Mouse (Mus musculus) brown adipose tissue, adult 24 weeks (tissue): ENCODE measurements around the gene Entpd2. TPM values are rescaled to one million over a fixed set of nuclear protein-coding genes. Genes with fewer than 3 reads are reported as not detected.

Experiments used
- H3K27ac ChIP-seq: fragments of 200-500 bp; replicated peaks from 2 replicates; pipeline ENCODE4 v1.5.1; 2012; ENCODE audit warnings: low read depth, mild to moderate bottlenecking, low read length
- H3K4me1 ChIP-seq: fragments of 200-500 bp; 2 replicates; pipeline ENCODE4 v1.6.1; 2012; ENCODE audit warnings: low read length, mixed read lengths; ENCODE audit not compliant: control insufficient read depth, insufficient read depth, insufficient read length
- H3K4me3 ChIP-seq: fragments of 200-500 bp; 2 replicates; pipeline ENCODE4 v1.5.1; 2012; ENCODE audit warnings: low read depth, mild to moderate bottlenecking, low read length, moderate library complexity; ENCODE audit not compliant: insufficient read depth
- polyA plus RNA-seq: library from polyadenylated mRNA; stranded (reverse); fragments of >200 nt; gene quantifications from 2 replicates; pipeline ENCODE4 v1.2.4, GENCODE M21; 2012; ENCODE audit not compliant: missing spikeins, insufficient read depth, insufficient read length

The Entpd2 gene
- polyA plus RNA-seq, 1 experiment = 11.3 TPM

DNA sequence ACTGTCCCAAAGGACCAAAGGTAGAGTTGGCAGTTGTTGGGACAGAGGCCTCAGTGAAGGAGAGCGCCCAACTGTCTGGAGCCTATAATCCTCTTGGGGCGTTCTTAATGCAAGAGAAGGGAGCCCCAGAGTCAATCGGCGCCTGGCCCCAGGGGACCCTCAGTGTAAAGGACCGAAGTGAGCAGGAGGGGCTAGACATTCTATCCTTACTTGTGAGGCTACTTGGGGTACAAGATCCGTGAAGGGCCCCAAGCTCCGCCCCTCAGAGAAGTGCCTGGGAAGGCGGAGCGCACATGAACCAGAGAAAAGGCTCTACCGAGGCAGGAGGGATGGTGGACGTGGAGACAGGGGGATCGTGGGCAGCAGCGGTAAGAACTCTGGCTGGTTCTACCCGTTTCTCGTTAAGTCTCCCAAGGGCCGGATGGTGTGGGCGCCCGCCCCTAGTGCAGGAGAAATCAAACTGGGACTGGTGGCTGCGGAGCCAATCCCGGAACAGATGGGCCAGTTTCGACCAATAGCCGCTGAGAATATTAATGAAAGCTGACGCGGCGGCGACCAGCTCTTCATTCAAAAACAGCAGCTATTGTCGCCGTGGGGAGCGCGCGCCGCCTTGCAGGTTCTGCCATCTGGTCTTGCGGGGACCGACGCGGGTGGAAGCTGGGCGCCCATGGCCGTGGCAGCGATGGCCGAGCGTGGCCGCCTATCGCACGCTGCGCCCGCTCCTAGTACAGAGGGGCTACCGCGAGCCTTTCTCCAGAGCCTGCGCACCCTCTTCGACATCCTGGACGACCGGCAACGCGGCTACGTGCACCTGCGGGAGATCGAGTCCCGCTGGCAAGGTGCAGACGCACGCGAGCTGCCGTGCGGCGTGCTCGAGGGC is 23.7 kb upstream of the Entpd2 start, which contains the start of gene Sapcd2:
TSS of gene Sapcd2 (plus strand) at position 558 of the 880 bp plus-strand sequence.
- H3K4me1 ChIP-seq = no peaks in the 10 kb centered on the region
- no peak within 1 kb of the TSS for H3K27ac ChIP-seq
- peak within 1 kb of the TSS; percentile 69 for H3K4me3 ChIP-seq

DNA sequence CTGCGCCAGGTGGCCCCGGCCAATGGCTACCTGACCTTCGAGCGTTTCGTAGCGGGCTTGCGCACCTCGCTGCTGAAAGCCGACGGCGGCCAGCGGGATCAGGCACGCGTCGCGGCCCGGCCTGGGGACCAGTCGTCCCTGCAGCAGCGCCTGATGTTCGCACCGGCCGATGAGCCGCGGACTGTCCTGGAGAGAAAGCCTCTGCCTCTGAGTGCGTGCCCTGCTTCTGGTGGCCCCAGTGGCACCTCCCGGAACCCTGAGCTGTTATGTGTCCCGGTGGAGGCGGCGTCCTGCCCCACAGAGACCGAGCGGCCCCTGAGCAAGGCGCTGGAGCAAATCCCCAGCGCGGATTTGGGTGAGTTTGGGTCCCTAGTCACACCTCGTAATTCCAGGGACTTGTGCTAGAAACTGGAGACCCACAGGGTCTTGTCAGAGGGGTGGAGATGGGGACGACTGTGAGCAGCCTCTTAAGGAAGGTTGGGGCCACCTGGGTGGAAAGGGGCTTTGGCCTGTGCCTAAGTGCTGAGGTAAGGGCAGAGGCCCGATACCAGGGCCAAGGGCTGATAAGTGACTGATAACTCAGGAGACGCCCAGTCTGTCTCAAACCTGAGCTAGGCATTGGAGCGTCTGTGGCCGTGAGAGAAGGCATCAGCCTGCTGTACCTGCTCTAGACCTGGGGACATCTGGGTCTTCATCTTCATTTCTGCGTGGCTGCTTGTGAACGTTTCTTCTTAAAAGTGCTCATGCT is 22.9 kb upstream of the Entpd2 start:
- H3K4me3 ChIP-seq = peak overlapping the region; percentile 58
- no peaks in the 10 kb centered on the region for H3K4me1 ChIP-seq
- no peak overlapping the region for H3K27ac ChIP-seq

DNA sequence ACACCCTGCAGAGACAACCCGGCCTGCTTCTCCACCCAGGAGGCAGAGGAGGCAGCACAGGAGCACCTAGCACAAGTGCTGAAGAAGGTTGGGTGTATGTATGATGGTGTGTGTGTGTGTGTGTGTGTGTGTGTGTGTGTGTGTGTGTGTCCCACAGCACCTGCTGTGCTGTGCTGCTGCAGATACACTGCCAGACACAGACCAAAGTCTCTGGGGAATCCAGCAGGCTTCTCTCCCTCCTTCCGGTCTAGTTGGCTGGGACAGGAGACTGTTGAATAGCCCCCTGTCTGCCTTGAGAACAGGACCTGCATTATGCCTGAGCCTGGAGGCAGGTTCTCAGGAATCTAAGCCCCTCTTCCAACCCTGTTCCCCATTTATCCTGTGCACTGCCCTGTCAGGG is 22.2 kb upstream of the Entpd2 start:
- Histone ChIP-seq H3K27ac (no peak overlapping the region), H3K4me3 (0 out of 2 replicates have a peak overlapping the region, but pooled peaks have one; percentile 1), H3K4me1 (no peaks in the 10 kb centered on the region)

DNA sequence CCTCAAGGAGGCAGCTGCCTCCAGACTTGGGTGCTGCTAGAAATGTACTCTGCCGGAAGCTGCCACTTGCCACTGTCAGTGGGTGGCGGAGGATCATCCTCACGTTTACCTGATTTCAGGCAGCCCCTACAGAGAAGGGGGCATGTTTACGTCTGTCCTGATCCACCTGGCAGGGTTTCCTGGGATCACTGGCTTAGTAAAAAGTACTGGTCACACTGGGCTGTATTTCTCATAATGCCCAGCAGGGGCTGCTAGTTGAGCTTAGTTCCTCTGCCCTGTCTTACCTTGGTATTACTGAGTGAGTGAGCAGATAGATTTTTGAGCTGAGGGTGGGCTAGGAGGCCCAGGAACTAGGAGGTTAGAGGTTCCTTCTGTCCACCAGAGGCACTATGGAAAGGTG is 19.1 kb upstream of the Entpd2 start:
- no peak overlapping the region for H3K4me3 ChIP-seq
- H3K27ac ChIP-seq = no peak overlapping the region
- no peaks in the 10 kb centered on the region for H3K4me1 ChIP-seq

DNA sequence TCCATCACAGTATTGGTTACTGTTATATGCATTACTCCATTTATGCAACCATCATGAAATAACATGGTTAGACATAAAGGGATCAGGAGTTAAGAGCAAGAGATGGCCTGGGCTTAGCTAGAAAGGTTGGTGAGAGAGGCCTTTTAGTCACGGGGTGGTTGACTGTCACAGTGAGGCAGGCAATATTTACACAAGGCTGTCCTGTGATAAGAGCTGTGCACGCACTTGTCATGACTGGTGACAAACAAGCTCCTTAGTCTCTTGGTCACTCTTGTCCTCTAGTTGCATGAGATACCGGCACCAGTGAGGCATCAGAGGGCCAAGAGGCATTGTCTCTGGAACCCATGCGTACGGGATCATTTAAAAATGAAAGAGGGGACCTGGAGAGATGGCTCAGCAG is 11.2 kb upstream of the Entpd2 start:
- H3K4me1 ChIP-seq = no peaks in the 10 kb centered on the region
- no peak overlapping the region for H3K4me3 ChIP-seq
- no peak overlapping the region for H3K27ac ChIP-seq

DNA sequence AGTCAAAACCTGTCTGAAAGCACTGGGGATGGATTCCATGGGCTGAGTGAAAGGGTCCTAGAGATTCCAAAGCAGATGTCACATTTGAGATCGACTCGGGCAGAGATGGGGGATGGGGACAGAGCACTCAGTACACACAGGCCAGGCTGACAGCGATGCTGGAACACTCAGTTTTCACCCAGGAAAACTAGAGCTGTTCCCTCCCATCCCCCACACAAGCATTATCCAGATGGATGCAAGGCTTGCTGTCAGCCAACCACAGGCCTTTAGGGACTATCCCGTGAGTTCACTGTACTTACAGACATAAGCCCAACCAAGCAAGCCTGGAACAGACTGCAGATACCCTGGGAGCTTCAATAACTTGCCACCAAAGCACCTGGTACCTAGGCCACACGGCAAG is 4.4 kb upstream of the Entpd2 start:
- Histone ChIP-seq H3K27ac (no peak overlapping the region), H3K4me1 (peaks cover under 1% of the 10 kb centered on the region; the same call in 1 of the 2 replicates), H3K4me3 (no peak overlapping the region)

DNA sequence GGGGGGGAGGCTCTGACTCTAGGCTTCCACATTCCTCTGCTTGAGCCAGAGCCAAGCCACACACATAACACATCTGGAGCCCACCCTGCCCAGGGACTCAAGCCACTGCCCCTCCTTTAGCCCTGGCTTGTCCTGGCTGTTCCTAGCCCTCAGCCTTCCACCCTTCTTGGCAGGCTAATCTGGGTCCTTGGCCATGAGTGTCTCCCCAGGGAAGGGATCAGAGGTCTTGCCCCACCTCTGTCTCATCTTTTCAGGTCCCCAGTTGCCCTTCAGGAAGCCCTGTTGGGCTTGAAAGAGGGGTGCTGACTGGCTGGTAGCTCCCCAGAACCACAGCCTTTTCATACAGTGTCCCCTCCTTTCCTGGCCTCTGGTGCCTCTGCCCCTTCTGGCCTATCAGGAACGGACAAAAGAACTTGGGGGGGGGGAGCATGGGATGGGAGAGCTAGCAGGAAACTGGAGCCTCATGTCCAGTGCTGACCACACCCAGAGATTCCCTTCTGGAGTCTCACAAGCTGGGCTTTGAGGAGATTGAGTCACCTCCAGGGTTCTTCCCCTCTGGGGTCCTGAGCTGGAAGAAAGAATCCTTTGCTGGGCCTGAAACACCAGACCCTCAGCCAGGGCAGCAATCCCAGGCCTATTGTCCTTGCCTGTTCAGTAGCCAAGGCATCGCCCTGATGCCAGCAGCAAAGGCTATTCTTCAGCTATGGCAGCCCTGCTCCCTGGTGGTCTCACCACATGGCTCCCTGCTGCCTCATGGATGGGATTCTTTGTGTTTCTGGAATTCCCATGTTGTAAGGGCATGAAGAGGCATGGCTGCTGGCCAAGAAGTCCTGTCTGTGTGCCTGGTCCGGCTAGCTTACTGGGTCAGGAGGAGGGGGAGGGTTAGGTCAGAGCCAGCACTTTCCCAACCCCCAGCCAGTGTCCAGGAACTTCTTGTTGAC is 1.1 kb upstream of the Entpd2 start:
- peak overlapping the region; percentile 32; the same call in 1 of the 2 replicates for H3K27ac ChIP-seq

DNA sequence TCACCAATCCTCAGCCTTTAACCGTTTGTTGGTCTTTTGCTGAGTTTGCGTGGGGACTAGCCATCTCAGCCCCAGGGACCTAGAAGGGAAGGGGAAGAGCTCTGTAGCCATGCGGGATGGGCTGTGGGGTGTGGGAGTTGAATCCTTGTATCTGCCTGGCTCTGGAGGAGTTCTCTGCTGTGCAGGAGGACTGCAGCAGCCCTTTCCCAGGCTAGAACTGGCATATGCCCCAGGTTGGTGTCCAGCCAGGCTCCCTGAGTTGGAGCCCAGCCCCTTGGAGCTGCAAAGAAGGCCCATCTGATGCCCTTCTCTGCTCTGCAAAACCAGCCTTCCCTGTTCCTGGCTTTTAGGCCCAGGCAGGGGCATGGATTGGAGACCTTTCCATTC is 916 bp downstream of the Entpd2 start:
- Histone ChIP-seq H3K27ac (0 out of 2 replicates have a peak overlapping the region, but pooled peaks have one; percentile 13), H3K4me1 (peaks cover 4% of the 10 kb centered on the region; the same call in 1 of the 2 replicates), H3K4me3 (peak overlapping the region; percentile 65)

More for the DNA sequence above, 1.1 kb upstream of the Entpd2 start:
- Histone ChIP-seq H3K4me3 (no peak overlapping the region), H3K4me1 (peaks cover 4% of the 10 kb centered on the region; the same call in 1 of the 2 replicates)

DNA sequence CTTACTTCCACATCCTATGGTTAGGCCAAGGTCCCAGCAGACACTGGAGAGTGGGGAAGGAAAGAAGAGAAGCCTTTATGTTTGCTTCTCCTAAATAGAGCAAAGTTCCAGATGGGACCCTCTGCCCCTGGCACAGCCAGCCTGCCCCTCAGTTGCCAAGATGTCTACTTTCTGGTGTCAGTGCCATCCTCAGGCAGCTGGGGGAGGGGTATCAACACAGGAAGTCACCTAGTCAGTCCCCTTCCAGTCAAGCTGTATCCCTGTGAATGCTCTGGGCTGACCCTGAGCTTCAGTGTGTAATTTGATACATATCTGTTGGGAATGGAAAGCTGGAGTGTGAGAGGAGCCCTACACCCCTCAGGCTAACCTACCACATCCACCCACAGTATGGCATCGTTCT is 1.3 kb downstream of the Entpd2 start:
- no peak overlapping the region for H3K4me3 ChIP-seq
- peaks cover 4% of the 10 kb centered on the region; the same call in 1 of the 2 replicates for H3K4me1 ChIP-seq
- H3K27ac ChIP-seq = no peak overlapping the region

DNA sequence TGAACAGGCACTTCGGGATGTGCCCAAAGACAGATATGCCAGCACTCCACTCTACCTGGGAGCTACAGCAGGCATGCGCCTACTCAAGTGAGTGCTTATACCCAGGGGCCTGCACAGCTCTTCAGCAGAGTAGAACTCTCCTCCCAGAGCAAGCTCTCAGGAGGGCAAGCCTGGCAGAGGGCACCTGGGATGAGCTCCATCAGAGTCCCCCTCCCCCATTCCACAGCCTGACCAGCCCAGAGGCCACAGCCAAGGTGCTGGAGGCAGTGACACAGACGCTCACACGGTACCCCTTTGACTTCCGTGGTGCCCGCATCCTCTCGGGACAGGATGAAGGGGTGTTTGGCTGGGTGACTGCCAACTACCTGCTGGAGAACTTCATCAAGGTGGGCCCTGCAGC is 2.4 kb downstream of the Entpd2 start:
- Histone ChIP-seq H3K27ac (no peak overlapping the region), H3K4me1 (peaks cover 4% of the 10 kb centered on the region; the same call in 1 of the 2 replicates), H3K4me3 (no peak overlapping the region)

DNA sequence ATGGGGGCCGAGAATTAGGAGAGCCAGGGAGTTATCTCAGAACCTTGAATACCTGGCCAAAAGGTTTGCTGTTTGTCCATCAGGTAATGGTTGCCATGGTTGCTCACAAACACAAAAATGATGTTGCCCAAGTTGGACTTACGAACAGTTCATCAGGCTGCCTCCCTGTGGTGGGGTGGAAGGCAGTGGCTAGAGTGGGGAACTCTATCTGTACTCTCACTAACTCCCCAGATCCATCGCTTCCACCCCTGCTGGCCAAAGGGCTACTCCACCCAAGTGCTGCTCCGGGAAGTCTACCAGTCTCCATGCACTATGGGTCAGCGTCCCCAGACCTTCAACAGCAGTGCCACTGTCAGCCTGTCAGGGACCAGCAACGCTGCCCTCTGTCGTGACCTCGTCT is 3.4 kb downstream of the Entpd2 start, which contains the start of gene Npdc1:
TSS of gene Npdc1 (plus strand) at position 301 of the 400 bp plus-strand sequence.
- H3K4me3 ChIP-seq = no peak within 1 kb of the TSS
- H3K27ac ChIP-seq = no peak within 1 kb of the TSS

DNA sequence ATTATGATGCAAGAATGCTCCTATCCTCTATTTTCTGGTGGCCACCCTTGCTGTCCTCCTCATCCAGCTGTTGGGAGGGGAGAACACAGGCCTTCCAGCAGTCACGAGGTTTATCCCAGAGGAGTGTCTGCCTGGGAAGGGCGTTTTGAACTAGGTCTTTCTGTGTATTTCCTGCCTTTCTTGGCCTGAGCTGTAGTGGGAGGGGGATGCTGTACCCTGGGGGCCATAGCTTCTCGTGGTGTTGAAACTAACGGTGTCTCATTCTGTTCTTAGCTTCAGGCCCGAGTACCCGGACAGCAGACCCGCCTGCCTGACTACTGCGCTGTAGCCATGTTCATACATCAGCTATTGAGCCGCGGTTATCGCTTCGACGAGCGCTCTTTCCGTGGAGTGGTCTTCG is 4.6 kb downstream of the Entpd2 start:
- H3K4me3 ChIP-seq = peak overlapping the region; percentile 42
- H3K4me1 ChIP-seq = peaks cover 4% of the 10 kb centered on the region; the same call in 1 of the 2 replicates
- no peak overlapping the region; the same call in 1 of the 2 replicates for H3K27ac ChIP-seq

More for the DNA sequence above, 3.4 kb downstream of the Entpd2 start, which contains the start of gene Npdc1:
- peaks cover 4% of the 10 kb centered on the region; the same call in 1 of the 2 replicates for H3K4me1 ChIP-seq

DNA sequence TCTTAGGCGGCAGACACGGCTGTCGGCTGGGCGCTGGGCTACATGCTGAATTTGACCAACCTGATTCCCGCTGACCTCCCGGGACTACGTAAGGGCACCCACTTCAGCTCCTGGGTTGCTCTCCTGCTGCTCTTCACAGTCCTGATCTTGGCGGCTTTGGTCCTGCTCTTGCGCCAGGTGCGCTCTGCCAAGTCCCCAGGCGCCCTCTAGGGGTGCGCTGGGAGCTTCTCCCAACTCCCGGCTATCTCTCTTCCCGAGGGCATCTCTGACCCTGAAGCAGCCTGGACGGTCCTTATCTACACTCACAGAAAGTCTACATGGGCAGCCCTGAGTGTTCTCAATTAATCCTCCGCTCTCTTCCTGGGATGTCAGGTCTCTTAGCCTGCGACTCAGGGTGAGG is 5.1 kb downstream of the Entpd2 start:
- peak overlapping the region; percentile 42 for H3K4me3 ChIP-seq
- H3K27ac ChIP-seq = no peak overlapping the region; the same call in 1 of the 2 replicates
- peaks cover 4% of the 10 kb centered on the region; the same call in 1 of the 2 replicates for H3K4me1 ChIP-seq

DNA sequence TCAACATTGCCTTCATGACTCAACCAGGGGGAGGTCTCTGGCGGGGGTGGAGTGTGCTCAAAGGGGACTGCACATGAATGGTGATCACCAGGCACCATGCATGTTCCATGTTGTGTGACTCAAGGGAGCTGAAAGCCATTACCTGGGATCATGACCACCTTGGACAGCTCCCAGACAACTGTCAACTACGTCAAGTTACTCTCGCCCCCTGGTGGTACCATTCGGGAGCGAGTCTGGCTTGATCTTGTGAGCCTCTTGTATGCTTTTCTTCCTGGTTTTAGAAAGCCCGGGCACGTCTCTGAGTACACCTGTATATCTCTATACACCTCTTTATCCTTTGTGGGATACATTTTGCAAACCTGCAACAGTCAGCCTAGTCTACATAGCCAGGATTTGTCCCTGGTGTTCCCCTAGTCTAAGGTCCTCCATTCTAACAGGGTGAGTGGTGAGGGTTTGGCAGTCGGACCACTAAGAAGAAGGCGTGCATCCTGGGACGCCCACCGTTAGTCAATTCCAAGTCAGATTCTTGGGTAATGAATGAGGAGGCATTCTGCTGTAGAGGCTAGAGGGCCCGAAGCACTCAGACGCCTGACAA is 6.8 kb downstream of the Entpd2 start:
- Histone ChIP-seq H3K4me3 (peak overlapping the region; percentile 68), H3K27ac (no peak overlapping the region), H3K4me1 (no peaks in the 10 kb centered on the region)
